Mouse (Mus musculus): ENCODE results near the gene Camkmt. TPM values are rescaled to one million over a fixed set of nuclear protein-coding genes. Genes with fewer than 3 reads are reported as not detected.

Camkmt gene
- total and polyA plus RNA-seq, 3 experiments, result 1.6 to 5.9 TPM; not detected in 1

DNA sequence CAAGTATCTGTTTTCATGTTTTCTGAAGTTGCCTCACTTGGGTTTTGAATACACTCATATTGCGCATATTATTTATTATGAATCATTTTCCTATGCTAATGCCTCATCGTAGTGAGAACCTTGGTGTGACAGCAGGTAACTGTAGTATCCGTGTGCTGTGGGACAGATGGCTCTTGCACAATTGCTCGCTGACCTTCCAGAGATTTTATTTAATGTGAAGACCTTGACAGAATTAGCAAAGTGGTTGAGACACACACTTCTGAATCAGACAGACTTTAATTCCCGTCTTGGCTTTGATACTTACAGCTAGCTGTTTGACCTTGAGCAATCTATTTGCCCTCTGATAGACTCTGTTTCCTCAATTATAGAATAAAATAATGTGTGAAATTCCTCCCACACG, 262.8 kb downstream of the Camkmt start:
- Histone ChIP-seq H3K4me1 (ENCODE audit: control insufficient read depth in 1 of 2, insufficient read depth in 2 of 2, low read length in 2 of 2) (no peaks in the 10 kb centered on the region), H3K27me3 (ENCODE audit: control insufficient read depth in 1 of 2, insufficient read depth in 2 of 2, low read length in 2 of 2) (no peaks in the 10 kb centered on the region; a peak in 1 of 4 replicates), H3K27ac (ENCODE audit: control insufficient read depth, low read depth, low read length) (no peak overlapping the region), H3K36me3 (ENCODE audit: control insufficient read depth in 1 of 2, insufficient read depth in 2 of 2, low read length in 2 of 2) (no peaks in the 10 kb centered on the region), H3K9ac (ENCODE audit: control insufficient read depth, low read depth, low read length, poor library complexity, severe bottlenecking) (no peak overlapping the region), H3K4me3 (ENCODE audit: control insufficient read depth in 1 of 2, insufficient read depth in 1 of 2, low read depth in 2 of 2, low read length in 2 of 2) (no peak overlapping the region), H3K79me2 (ENCODE audit: control insufficient read depth, insufficient read depth, low read length, poor library complexity) (no peaks in the 10 kb centered on the region), H3K9me3 (replicated peaks; ENCODE audit: insufficient read depth, low read length) (no peaks in the 10 kb centered on the region)
- no peak for TF ChIP-seq MAFK (IDR thresholded peaks at IDR 0.05; ENCODE audit: borderline replicate concordance, low read depth, low read length)
- TF ChIP-seq POLR2AphosphoS5 (IDR thresholded peaks at IDR 0.05; ENCODE audit: borderline replicate concordance, low read depth, low read length), result no peak
- no peak for TF ChIP-seq JUND (IDR thresholded peaks at IDR 0.05; ENCODE audit: low read depth, low read length)
- no peak for TF ChIP-seq NRF1 (IDR thresholded peaks at IDR 0.05; ENCODE audit: insufficient read depth, low read depth, low read length, poor library complexity, severe bottlenecking)
- no peak for TF ChIP-seq ZMIZ1 (IDR thresholded peaks at IDR 0.05; ENCODE audit: low read depth, low read length)
- no peak for DNase-seq (ENCODE audit: low read depth, low spot score)

DNA sequence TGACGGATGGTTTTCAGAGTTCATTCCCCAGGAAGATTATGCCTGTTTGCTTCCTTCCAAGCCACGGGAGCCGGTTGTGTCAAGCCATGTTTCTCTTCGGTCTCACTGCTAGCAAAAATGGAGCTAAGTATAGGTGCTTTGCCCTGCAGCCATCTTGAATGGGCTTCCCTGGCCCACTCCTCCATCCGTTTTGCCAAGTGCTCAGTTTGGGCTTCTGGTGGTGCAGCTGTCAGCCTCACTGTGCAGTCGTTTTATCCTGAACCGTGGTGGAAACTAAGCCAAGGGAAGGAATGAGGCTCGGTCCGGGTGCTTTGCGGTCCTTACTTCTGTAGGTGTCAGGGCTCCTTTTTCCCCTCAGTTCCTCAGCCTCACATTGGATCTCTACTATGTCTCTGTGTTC, 263.3 kb downstream of the Camkmt start:
- Histone ChIP-seq H3K36me3 (ENCODE audit: control insufficient read depth in 1 of 2, insufficient read depth in 2 of 2, low read length in 2 of 2) (no peaks in the 10 kb centered on the region), H3K79me2 (ENCODE audit: control insufficient read depth, insufficient read depth, low read length, poor library complexity) (no peaks in the 10 kb centered on the region), H3K9ac (ENCODE audit: control insufficient read depth, low read depth, low read length, poor library complexity, severe bottlenecking) (no peak overlapping the region), H3K27me3 (ENCODE audit: control insufficient read depth in 1 of 2, insufficient read depth in 2 of 2, low read length in 2 of 2) (no peaks in the 10 kb centered on the region; a peak in 1 of 4 replicates), H3K4me1 (ENCODE audit: control insufficient read depth in 1 of 2, insufficient read depth in 2 of 2, low read length in 2 of 2) (no peaks in the 10 kb centered on the region), H3K4me3 (ENCODE audit: control insufficient read depth in 1 of 2, insufficient read depth in 1 of 2, low read depth in 2 of 2, low read length in 2 of 2) (no peak overlapping the region), H3K27ac (ENCODE audit: control insufficient read depth, low read depth, low read length) (no peak overlapping the region), H3K9me3 (replicated peaks; ENCODE audit: insufficient read depth, low read length) (no peaks in the 10 kb centered on the region)
- no peak for DNase-seq (ENCODE audit: low read depth, low spot score)
- TF ChIP-seq ZNF384 (IDR thresholded peaks at IDR 0.05; ENCODE audit: low read depth, low read length) (no peak), BHLHE40 (IDR thresholded peaks at IDR 0.05; ENCODE audit: borderline replicate concordance, low read depth, low read length) (no peak), MEF2A (IDR thresholded peaks at IDR 0.05; ENCODE audit: extremely low read depth, insufficient replicate concordance, low read depth, low read length, poor library complexity, severe bottlenecking) (no peak), POLR2AphosphoS2 (IDR thresholded peaks at IDR 0.05; ENCODE audit: low read length) (no peak), ELF1 (IDR thresholded peaks at IDR 0.05; ENCODE audit: low read depth, low read length) (no peak), RCOR1 (IDR thresholded peaks at IDR 0.05; ENCODE audit: low read depth, low read length) (no peak), MYC (IDR thresholded peaks at IDR 0.05; ENCODE audit: low read depth, low read length) (no peak)

DNA sequence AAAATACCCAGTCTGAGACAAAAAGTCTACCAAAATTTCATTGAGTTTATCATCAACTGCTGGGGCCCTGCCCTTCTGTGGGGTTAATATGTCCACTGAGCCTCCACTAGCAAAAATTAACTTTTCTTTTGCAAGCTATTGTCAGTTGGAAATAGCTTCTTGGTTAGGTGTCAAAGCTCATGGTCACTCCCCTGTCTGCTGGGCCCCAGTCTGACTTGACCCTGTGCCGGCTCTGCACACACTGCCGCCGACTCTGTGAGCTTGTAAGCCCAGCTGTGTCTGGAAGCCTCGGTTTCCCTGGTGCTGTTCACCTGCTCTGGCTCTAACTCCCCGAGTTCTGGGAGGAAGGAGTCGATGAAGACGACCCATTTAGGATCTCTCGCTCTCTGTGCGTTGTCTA, 265.0 kb downstream of the Camkmt start:
- H3K79me2 ChIP-seq (ENCODE audit: control insufficient read depth, insufficient read depth, low read length, poor library complexity), result no peaks in the 10 kb centered on the region
- DNase-seq (ENCODE audit: low read depth, low spot score), result no peak
- no peaks in the 10 kb centered on the region; a peak in 1 of 4 replicates for H3K27me3 ChIP-seq (ENCODE audit: control insufficient read depth in 1 of 2, insufficient read depth in 2 of 2, low read length in 2 of 2)
- H3K36me3 ChIP-seq (ENCODE audit: control insufficient read depth in 1 of 2, insufficient read depth in 2 of 2, low read length in 2 of 2), result no peaks in the 10 kb centered on the region
- H3K9ac ChIP-seq (ENCODE audit: control insufficient read depth, low read depth, low read length, poor library complexity, severe bottlenecking), result no peak overlapping the region
- no peaks in the 10 kb centered on the region for H3K9me3 ChIP-seq (replicated peaks; ENCODE audit: insufficient read depth, low read length)
- H3K4me1 ChIP-seq (ENCODE audit: control insufficient read depth in 1 of 2, insufficient read depth in 2 of 2, low read length in 2 of 2), result no peaks in the 10 kb centered on the region
- H3K4me3 ChIP-seq (ENCODE audit: control insufficient read depth in 1 of 2, insufficient read depth in 1 of 2, low read depth in 2 of 2, low read length in 2 of 2), result no peak overlapping the region
- no peak for TF ChIP-seq E2F4 (IDR thresholded peaks at IDR 0.05; ENCODE audit: borderline replicate concordance, low read depth, low read length)
- TF ChIP-seq ZNF384 (IDR thresholded peaks at IDR 0.05; ENCODE audit: low read depth, low read length), result no peak
- no peak for TF ChIP-seq EP300 (IDR thresholded peaks at IDR 0.05; ENCODE audit: low read depth in 1 of 2, low read length in 2 of 2)
- TF ChIP-seq MYB (IDR thresholded peaks at IDR 0.05; ENCODE audit: low read depth, low read length), result no peak
- TF ChIP-seq MYC (IDR thresholded peaks at IDR 0.05; ENCODE audit: low read depth, low read length), result no peak
- no peak for TF ChIP-seq RAD21 (IDR thresholded peaks at IDR 0.05; ENCODE audit: low read depth, low read length)
- no peak for TF ChIP-seq MEF2A (IDR thresholded peaks at IDR 0.05; ENCODE audit: extremely low read depth, insufficient replicate concordance, low read depth, low read length, poor library complexity, severe bottlenecking)
- no peak for TF ChIP-seq CTCF (IDR thresholded peaks at IDR 0.05 in 2 of 3, conservative IDR thresholded peaks at IDR 0.05 in 1 of 3; ENCODE audit: control insufficient read depth in 1 of 3, insufficient read depth in 1 of 3, low read depth in 2 of 3, low read length in 3 of 3, poor library complexity in 1 of 3, severe bottlenecking in 1 of 3)
- no peak for TF ChIP-seq KAT2A (conservative IDR thresholded peaks at IDR 0.05; ENCODE audit: low read depth, low read length)
- TF ChIP-seq MXI1 (IDR thresholded peaks at IDR 0.05; ENCODE audit: low read depth, low read length), result no peak
- no peak for TF ChIP-seq RCOR1 (IDR thresholded peaks at IDR 0.05; ENCODE audit: low read depth, low read length)
- TF ChIP-seq POLR2A (IDR thresholded peaks at IDR 0.05; ENCODE audit: control insufficient read depth in 1 of 2, insufficient read depth in 1 of 2, low read depth in 1 of 2, low read length in 2 of 2, poor library complexity in 1 of 2), result no peak
- no peak for TF ChIP-seq NELFE (IDR thresholded peaks at IDR 0.05; ENCODE audit: low read depth, low read length)
- TF ChIP-seq POLR2AphosphoS5 (IDR thresholded peaks at IDR 0.05; ENCODE audit: borderline replicate concordance, low read depth, low read length), result no peak
- TF ChIP-seq TBP (IDR thresholded peaks at IDR 0.05; ENCODE audit: low read depth, low read length), result no peak
- no peak for TF ChIP-seq SMC3 (IDR thresholded peaks at IDR 0.05; ENCODE audit: low read depth, low read length)
- TF ChIP-seq ELF1 (IDR thresholded peaks at IDR 0.05; ENCODE audit: low read depth, low read length), result no peak
- H3K27ac ChIP-seq (ENCODE audit: control insufficient read depth, low read depth, low read length), result no peak overlapping the region
